Mouse (Mus musculus) embryo, embryonic 11 days (tissue): ENCODE results near the gene Chn2.
"Not testable (repeated sequence)": the region's sequence is repeated elsewhere in the genome, so short reads cannot be mapped to it uniquely, and the experiment has no call there.

Source experiments
- DNase-seq: peaks from one replicate; pipeline ENCODE4 v3.0.0-alpha.2; 2015

The Chn2 gene

DNA sequence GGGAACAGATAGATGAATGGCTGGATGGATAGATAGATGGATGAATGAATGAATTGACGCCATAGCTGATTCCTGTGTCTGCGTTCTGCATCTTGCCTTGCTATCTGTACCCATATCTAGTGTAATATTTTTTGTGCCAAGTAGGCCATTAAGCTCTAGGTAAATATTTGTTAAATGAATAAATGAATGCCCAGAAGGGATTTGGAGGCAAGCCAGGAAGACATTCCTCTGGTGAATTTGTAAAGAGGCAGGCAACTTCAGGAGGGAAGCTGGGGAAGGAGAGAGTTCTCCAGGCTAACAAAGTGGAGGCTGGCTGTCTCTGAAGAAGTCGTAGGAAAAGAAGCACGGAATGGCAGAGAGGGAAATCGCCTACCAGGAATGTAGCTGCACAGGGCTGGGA is 123.0 kb downstream of the Chn2 start:
- no peak for DNase-seq

GRCm38 (mm10) chr6:54162786-54163185 is 123.4 kb downstream of the Chn2 start:
- DNase-seq, result no peak

- DNase-seq, result no peak
Measured at GRCm38 (mm10) chr6:54163702-54164101, 124.3 kb downstream of the Chn2 start.

DNA sequence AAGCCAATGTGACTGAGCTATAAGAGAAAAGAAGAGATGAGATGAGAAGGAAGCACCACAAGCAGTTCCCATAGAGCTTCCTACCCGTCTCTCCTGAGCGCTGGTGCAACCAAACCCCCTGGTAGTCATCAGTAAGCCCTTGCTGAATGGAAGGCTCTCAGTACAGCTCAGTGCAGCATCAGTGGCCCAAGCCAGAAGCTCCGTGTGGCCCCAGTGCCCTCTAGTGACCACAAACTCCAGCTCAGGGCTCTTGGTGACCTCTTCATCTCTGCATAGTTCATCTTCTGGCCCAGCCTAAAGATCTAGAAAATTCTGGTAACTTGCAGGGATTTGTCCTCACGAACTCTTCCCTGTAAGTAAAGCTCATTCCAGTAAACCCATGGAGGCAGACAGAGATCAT is 125.4 kb downstream of the Chn2 start:
- DNase-seq, result peak; percentile 59

DNA sequence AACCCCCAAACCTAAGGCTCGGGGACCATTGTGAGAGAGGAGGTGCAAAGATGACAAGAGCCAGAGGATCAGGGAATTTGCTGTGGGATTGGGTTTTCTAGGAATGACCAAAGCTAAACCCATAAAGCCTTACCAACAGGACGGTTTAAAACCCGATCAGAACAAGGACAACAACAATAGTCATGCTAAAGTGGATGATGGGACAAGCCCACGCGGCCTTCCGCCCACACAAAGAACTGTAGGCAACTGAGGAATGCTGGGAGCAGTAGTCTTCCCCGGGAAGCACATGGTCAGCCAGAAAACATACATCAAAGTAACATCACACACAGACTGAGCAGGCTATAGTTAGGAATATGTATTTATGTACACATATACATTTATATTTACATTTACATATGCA is 125.9 kb downstream of the Chn2 start:
- DNase-seq, result no peak

GRCm38 (mm10) chr6:54165863-54166262 is 126.5 kb downstream of the Chn2 start:
- DNase-seq, result no peak

DNA sequence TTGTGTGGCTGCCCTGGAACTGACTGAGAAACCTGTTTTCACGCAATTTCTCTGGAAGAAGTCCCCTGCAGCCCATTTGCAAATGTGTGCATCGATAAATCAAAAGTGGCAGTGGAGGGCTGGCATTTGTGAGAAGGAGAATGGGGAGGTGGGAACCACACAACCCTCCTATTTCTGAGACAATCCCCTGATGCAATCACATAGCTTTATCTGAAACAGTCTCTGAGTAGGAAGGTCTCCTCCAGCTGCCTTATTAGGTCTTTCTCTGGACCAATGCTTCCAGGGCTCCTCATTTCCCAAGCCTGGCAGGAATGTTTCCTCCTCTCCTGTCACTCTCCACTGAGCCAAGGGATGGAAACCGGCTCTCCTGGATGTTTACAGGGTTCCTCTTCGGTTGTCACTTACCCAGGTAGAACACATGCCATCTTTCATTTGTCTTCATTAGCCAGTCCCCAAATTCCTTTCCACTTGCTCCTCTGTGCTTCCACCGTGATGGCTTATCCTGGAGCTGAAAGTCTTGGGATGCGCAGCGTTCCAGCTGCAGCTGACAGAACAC is 127.7 kb downstream of the Chn2 start:
- no peak for DNase-seq

- DNase-seq, result no peak
Measured at GRCm38 (mm10) chr6:54170286-54170894, 131.0 kb downstream of the Chn2 start.

- DNase-seq, result no peak
Measured at GRCm38 (mm10) chr6:54171385-54171784, 132.0 kb downstream of the Chn2 start.

DNA sequence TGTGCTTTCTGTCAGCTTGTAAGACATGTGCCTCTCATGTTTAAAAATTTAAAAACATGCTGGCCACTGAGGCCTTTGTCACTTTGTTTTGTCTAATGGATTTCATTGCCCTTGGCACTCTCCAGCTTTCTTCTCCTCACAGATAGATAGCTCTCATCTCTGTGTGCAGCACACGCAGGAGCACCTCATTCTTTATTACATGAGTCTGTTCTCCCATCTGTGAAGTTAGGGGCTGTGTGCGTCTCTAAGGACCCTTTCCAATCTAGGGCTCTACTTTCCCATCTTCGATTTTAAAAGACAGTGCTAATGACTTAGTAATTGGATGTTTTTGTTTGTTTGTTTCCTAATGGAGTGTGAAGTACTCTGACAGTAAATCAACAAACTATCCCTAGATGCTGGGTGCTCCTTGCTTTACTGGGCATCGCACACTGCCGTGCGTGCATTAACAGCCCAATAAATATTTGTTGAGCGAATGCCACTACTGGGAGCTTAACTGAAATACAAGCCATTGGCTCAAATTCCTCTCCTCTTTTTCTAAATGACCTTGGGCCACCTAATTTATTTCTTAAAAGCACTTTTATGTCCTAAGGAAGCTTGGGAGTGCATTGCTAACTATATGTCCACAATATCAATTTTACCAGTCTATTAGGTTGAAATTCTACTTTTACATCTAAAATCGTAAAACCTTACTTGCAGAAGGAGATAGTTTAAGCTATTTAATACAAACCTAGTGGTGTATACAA is 136.3 kb downstream of the Chn2 start:
- no peak for DNase-seq

DNA sequence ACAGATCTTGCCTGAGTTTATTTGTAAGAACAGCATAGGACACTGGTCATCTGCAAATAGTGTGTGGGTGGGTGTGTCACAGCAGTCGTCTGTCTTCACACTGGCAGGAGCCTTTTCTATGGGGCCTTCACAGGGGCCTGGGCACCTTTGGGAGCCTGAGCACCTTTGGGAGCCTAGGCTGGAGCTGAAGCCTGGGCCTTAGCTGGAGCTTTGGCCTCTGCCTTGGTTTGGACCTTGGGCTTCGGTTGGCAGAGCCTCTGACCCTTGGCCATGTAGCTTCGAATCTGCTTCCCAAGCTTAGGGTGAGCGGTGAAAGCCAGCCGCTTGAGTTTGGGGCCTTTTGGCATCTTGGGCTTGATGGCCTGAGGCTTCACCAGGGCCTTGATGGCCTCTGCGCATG is 137.7 kb downstream of the Chn2 start:
- DNase-seq, result not testable (repeated sequence)

- no peak for DNase-seq
Measured at GRCm38 (mm10) chr6:54179056-54179873, 139.9 kb downstream of the Chn2 start.

- no peak for DNase-seq
Measured at GRCm38 (mm10) chr6:54179874-54180212, 140.5 kb downstream of the Chn2 start.

DNA sequence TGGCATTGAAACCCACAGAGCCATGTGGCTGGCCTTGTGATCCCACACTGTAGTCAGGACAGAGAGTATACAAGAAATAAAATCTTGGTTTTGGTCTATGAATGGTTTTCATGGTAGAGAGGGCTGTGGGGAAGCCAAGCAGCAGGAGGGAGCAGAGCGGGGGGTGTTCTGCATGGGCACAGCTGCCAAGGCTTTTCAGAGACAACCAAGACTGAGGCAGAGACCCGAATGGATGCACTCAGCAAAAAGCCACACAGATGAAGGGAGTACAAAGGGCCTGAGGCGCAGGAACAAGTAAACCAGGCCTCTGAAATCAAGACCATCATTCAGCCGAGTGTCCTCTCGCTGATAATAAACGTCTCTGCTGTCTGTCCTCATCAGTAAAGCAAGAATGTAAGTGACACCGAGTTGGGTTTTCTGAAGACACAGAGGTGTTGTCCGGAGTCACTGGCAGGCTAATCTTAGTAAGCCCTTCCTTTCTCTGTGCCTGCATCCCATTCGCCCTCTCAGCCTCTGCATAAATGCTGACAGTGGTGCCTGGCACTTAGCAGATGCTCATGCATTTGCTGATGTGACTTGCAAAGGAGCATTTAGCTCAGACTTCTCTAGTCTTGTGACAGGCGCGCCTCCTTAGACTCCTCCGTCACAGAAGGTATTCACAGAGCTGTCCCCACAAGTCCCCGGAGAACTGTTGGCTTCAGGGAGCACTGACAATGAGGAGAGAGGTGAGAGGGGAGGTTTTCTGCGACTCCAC is 144.6 kb downstream of the Chn2 start:
- no peak for DNase-seq

DNA sequence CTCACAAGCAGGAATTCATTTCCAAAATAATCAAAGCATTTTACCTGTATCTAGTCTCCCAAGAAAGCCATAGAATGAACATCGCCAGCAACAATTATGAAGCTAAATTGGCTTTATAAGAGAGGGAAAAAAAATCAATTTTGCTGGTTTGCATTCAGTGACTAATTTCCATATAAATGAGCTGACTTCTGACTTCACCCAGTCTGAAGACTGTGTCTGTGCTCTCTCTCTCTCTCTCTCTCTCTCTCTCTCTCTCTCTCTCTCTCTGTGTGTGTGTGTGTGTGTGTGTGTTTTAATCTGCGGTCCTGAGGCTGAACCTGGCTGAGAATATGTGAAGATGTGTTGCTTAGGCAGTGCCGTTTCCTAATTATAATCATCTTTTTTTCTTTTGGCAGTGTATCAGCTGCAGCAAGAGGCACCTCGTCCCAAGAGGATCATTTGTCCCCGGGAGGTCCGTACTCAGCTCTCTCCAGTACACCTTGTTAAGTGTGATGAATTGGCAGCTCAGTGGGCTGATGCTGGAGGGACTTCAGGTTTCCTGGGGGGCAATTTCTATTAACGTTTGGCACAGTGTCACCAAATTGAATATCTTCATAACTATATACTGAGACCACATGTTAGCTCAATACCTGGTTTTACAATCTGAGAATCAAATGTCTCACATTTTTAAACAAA is 154.4 kb downstream of the Chn2 start:
- DNase-seq, result no peak

DNA sequence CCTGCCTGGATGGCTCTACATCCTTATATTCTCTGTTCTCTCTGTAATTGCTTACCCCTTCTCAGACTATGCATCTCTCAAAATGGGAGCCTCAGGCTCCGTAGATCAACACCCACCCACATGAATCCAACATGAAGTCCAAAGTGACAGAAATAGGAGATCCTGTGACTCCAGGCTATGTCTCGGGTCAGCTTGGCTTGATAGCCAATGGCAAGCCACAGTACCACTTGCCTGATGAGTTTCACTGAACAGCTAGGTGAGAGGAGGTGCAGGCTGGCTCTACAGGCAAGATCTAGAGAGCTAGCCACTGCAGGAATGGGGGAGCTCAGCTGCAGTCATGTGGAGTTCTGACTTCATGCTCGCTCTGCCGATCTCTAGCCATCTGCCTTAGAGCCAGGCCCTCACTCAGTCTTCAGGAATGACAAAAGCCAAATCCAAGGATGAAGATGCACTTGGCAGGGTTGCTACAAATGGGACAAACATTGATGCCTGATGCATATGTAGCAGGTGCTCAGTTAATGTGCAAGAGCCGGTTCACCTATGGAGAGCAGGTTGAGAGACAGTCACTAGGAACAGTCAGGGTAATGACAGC is 158.6 kb downstream of the Chn2 start:
- DNase-seq, result no peak

- DNase-seq, result no peak
Measured at GRCm38 (mm10) chr6:54199516-54199915, 160.2 kb downstream of the Chn2 start.

DNA sequence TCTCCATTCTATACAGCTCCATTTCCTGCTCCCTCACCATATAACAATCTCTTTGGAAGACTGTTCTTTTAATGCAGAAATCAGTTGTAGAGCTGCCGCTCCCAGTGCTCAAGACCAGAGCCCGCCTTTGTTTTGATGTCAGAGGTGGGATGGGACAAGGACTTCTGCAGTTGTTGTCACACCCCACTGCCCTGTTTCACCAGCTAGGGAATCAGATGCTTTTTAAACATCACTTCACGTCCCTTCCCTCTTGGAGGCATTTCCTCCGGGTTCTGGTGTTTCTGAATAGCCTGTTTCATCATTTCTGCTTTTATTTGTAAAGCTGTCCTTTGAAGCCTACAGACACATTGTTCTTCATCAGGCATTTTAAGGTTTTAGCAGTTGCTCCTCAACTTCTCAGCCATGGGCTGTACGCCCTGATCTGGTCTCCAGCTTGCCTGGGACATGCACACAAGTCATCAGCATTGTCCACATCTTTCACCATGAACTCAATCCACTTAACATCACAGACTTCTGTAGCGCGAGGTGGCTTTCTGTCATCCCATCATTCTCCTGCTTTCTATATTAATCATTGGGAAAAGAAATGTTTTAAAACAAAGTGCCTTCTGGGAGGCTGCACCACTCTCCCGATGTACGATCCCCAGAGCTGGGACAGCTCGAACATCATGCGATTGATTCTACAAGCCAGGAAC is 160.8 kb downstream of the Chn2 start:
- no peak for DNase-seq

DNA sequence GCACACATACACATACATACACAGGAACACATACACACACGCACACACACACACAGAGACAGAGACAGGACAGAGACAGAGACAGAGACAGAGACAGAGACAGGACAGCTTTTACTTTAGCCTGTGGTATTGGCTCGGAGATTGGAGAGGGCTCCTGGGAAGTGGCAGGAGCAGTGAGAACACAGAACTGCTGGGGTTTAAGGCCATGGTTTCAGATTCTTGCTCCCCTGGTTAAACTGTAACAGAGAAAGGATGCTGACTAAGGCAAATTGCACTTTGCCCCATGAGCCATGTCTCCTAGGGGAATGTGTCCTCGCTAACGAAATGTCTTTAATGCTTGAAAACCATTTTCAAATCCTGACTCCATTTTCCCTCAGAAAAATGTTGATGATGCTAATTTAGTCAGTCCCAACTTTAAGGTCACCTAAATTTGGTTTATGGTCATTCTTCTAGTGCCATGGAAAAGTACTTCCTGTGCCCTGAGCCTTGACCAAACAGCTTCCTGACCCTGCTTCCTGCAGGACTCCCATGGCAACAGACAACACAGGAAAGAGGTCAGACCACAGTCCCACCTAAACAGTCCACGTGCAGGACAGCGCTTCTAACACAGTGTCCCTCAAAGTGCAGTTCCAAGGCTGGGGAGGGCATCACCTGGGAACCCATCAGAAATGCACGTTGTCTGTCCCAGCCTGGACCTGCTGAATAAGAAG is 163.1 kb downstream of the Chn2 start:
- DNase-seq, result no peak

GRCm38 (mm10) chr6:54203316-54203715 is 164.0 kb downstream of the Chn2 start:
- DNase-seq, result no peak

DNA sequence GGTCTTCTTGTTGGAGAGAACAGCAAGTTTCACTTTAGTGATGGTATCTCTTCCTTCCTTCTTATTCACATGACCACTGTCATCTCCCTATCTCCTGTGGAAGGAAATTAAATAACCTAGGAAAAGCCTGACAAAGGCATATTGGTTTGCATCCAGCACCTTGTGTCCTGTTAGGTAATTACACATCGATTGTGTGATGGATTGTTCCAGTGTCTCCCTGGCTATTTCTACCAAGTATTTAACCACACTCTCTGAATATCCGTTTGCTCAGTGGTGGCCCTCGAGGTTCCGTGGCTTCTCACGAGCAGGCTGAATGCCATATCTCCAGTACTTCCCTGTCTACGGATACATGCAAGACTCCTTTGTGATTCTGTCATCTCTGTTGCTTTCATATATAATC is 164.6 kb downstream of the Chn2 start:
- no peak for DNase-seq
